Mouse (Mus musculus) MEL (cell line): Measurements from ENCODE around the gene Spag5. TPM values are rescaled to one million over a fixed set of nuclear protein-coding genes. Genes with fewer than 3 reads are reported as not detected.

Source experiments
- DNase-seq: peaks from one replicate; pipeline ENCODE4 v3.0.0; 2011; ENCODE audit warnings: low read depth, low spot score
- H3K27ac ChIP-seq: 2 replicates; pipeline ENCODE4 v1.5.1; 2012; ENCODE audit warnings: low read depth, mild to moderate bottlenecking, control low read depth, low read length, moderate library complexity; ENCODE audit not compliant: control insufficient read depth
- H3K27me3 ChIP-seq, 2 experiments: fragments of 150-350 bp in 1 of 2; sonication (generic) in 1 of 2; 2 replicates each; pipeline ENCODE4 v1.6.1; 2012; ENCODE audit warnings: low read length in 2 of 2, mild to moderate bottlenecking in 2 of 2, improper control_type of control experiment in 1 of 2, moderate library complexity in 1 of 2; ENCODE audit not compliant: insufficient read depth in 2 of 2, control insufficient read depth in 1 of 2
- H3K36me3 ChIP-seq, 2 experiments: 2 replicates each; pipeline ENCODE4 v1.6.1; 2012 to 2014; ENCODE audit warnings: low read length in 2 of 2, improper control_type of control experiment in 1 of 2, inconsistent platforms in 1 of 2, mild to moderate bottlenecking in 1 of 2; ENCODE audit not compliant: insufficient read depth in 2 of 2, control insufficient read depth in 1 of 2
- H3K4me1 ChIP-seq, 2 experiments: fragments of 150-350 bp in 1 of 2; sonication (generic) in 1 of 2; 2 replicates each; pipeline ENCODE4 v1.6.1; 2012; ENCODE audit warnings: low read length in 2 of 2, improper control_type of control experiment in 1 of 2, mild to moderate bottlenecking in 1 of 2; ENCODE audit not compliant: insufficient read depth in 2 of 2, control insufficient read depth in 1 of 2
- H3K4me3 ChIP-seq, 2 experiments: fragments of 150-350 bp in 1 of 2; sonication (generic) in 1 of 2; 2 replicates each; pipeline ENCODE4 v1.5.1; 2012; ENCODE audit warnings: low read depth in 2 of 2, low read length in 2 of 2, mild to moderate bottlenecking in 2 of 2, moderate library complexity in 2 of 2, control low read depth in 1 of 2, improper control_type of control experiment in 1 of 2; ENCODE audit not compliant: control insufficient read depth in 1 of 2, insufficient read depth in 1 of 2
- H3K79me2 ChIP-seq: 2 replicates; pipeline ENCODE4 v1.6.1; 2012; ENCODE audit warnings: mild to moderate bottlenecking, low read length, moderate library complexity; ENCODE audit not compliant: control insufficient read depth, poor library complexity, insufficient read depth
- H3K9ac ChIP-seq: 2 replicates; pipeline ENCODE4 v1.6.1; 2012; ENCODE audit warnings: low read depth, mild to moderate bottlenecking, control low read depth, low read length, moderate library complexity; ENCODE audit not compliant: control insufficient read depth, poor library complexity, severe bottlenecking
- H3K9me3 ChIP-seq: fragments of 150-350 bp; sonication (generic); replicated peaks from 2 replicates; pipeline ENCODE4 v1.6.1; 2012; ENCODE audit warnings: mild to moderate bottlenecking, low read length, improper control_type of control experiment, moderate library complexity; ENCODE audit not compliant: insufficient read depth
- BHLHE40 ChIP-seq: IDR thresholded peaks from 2 replicates; pipeline ENCODE4 v1.6.1; 2012; ENCODE audit warnings: low read depth, mild to moderate bottlenecking, inconsistent platforms, low read length, improper control_type of control experiment, borderline replicate concordance
- CHD1 ChIP-seq: IDR thresholded peaks from 2 replicates; pipeline ENCODE4 v1.6.1; 2012; ENCODE audit warnings: low read depth, mild to moderate bottlenecking, inconsistent platforms, low read length, improper control_type of control experiment
- CHD2 ChIP-seq: IDR thresholded peaks from 2 replicates; pipeline ENCODE4 v1.6.1; 2011; ENCODE audit warnings: low read length, improper control_type of control experiment
- CTCF ChIP-seq, 3 experiments: IDR thresholded peaks in 2 of 3; conservative IDR thresholded peaks in 1 of 3; 2 replicates each; pipeline ENCODE4 v1.5.1; 2011 to 2012; ENCODE audit warnings: low read length in 3 of 3, low read depth in 2 of 3, mild to moderate bottlenecking in 2 of 3, improper control_type of control experiment in 1 of 3, inconsistent platforms in 1 of 3, mixed read lengths in 1 of 3, moderate library complexity in 1 of 3; ENCODE audit not compliant: control insufficient read depth in 1 of 3, insufficient read depth in 1 of 3, poor library complexity in 1 of 3, severe bottlenecking in 1 of 3
- EP300 ChIP-seq, 2 experiments: IDR thresholded peaks; 2 replicates each; pipeline ENCODE4 v1.6.1; 2011; ENCODE audit warnings: improper control_type of control experiment in 2 of 2, low read length in 2 of 2, low read depth in 1 of 2, mild to moderate bottlenecking in 1 of 2
- GATA1 ChIP-seq: IDR thresholded peaks from 2 replicates; pipeline ENCODE4 v1.6.1; 2011; ENCODE audit warnings: low read depth, low read length, improper control_type of control experiment
- HCFC1 ChIP-seq: IDR thresholded peaks from 2 replicates; pipeline ENCODE4 v1.6.1; 2012; ENCODE audit warnings: low read depth, mild to moderate bottlenecking, inconsistent platforms, low read length, improper control_type of control experiment, moderate library complexity
- JUND ChIP-seq: IDR thresholded peaks from 2 replicates; pipeline ENCODE4 v1.6.1; 2011; ENCODE audit warnings: low read depth, mild to moderate bottlenecking, improper control_type of control experiment, low read length
- MAFK ChIP-seq: IDR thresholded peaks from 2 replicates; pipeline ENCODE4 v1.6.1; 2011; ENCODE audit warnings: low read depth, mild to moderate bottlenecking, low read length, improper control_type of control experiment, borderline replicate concordance
- MAX ChIP-seq: IDR thresholded peaks from 2 replicates; pipeline ENCODE4 v1.6.1; 2011; ENCODE audit warnings: low read length, improper control_type of control experiment
- MAZ ChIP-seq: IDR thresholded peaks from 2 replicates; pipeline ENCODE4 v1.6.1; 2012; ENCODE audit warnings: low read depth, mild to moderate bottlenecking, inconsistent platforms, low read length, improper control_type of control experiment
- MXI1 ChIP-seq: IDR thresholded peaks from 2 replicates; pipeline ENCODE4 v1.6.1; 2011; ENCODE audit warnings: mild to moderate bottlenecking, low read depth, low read length, improper control_type of control experiment
- POLR2A ChIP-seq, 2 experiments: IDR thresholded peaks; 2 replicates each; pipeline ENCODE4 v1.6.1; 2011 to 2012; ENCODE audit warnings: low read length in 2 of 2, mild to moderate bottlenecking in 2 of 2, control low read depth in 1 of 2, improper control_type of control experiment in 1 of 2, low read depth in 1 of 2, moderate library complexity in 1 of 2; ENCODE audit not compliant: control insufficient read depth in 1 of 2, insufficient read depth in 1 of 2, poor library complexity in 1 of 2
- POLR2AphosphoS2 ChIP-seq: IDR thresholded peaks from 2 replicates; pipeline ENCODE4 v1.6.1; 2011; ENCODE audit warnings: low read length, improper control_type of control experiment
- RAD21 ChIP-seq: IDR thresholded peaks from 2 replicates; pipeline ENCODE4 v1.6.1; 2011; ENCODE audit warnings: mild to moderate bottlenecking, low read depth, low read length, improper control_type of control experiment
- SIN3A ChIP-seq: IDR thresholded peaks from 2 replicates; pipeline ENCODE4 v1.6.1; 2012; ENCODE audit warnings: low read length, improper control_type of control experiment, inconsistent platforms
- SMC3 ChIP-seq: IDR thresholded peaks from 2 replicates; pipeline ENCODE4 v1.6.1; 2011; ENCODE audit warnings: low read depth, low read length, improper control_type of control experiment
- TAL1 ChIP-seq: IDR thresholded peaks from 2 replicates; pipeline ENCODE4 v1.6.1; 2012; ENCODE audit warnings: mild to moderate bottlenecking, inconsistent platforms, low read length, moderate library complexity, mixed read lengths
- TCF12 ChIP-seq: IDR thresholded peaks from 2 replicates; pipeline ENCODE4 v1.6.1; 2014; ENCODE audit warnings: low read depth, mild to moderate bottlenecking, inconsistent platforms, low read length, improper control_type of control experiment, moderate library complexity
- USF2 ChIP-seq, 2 experiments: IDR thresholded peaks; 2 replicates each; pipeline ENCODE4 v1.6.1; 2011 to 2012; ENCODE audit warnings: improper control_type of control experiment in 2 of 2, low read length in 2 of 2, borderline replicate concordance in 1 of 2, inconsistent platforms in 1 of 2, low read depth in 1 of 2, mild to moderate bottlenecking in 1 of 2; ENCODE audit not compliant: insufficient read depth in 1 of 2
- ZC3H11A ChIP-seq: IDR thresholded peaks from 2 replicates; pipeline ENCODE4 v1.6.1; 2012; ENCODE audit warnings: low read depth, mild to moderate bottlenecking, inconsistent platforms, low read length, improper control_type of control experiment
- ZNF384 ChIP-seq: IDR thresholded peaks from 2 replicates; pipeline ENCODE4 v1.6.1; 2012; ENCODE audit warnings: low read depth, mild to moderate bottlenecking, inconsistent platforms, low read length, improper control_type of control experiment
- polyA plus RNA-seq, 2 experiments: library from polyadenylated mRNA; stranded (reverse) in 1 of 2; unstranded in 1 of 2; fragments of >175 nt in 1 of 2; fragments of >200 nt in 1 of 2; gene quantifications; 2 replicates each; pipeline versions ENCODE4 v1.2.1 to v1.2.4; 2012; ENCODE audit warnings: low replicate concordance in 2 of 2, low read depth in 1 of 2; ENCODE audit not compliant: insufficient read length in 2 of 2, insufficient read depth in 1 of 2, missing spikeins in 1 of 2
- total RNA-seq: library from RNA; depleted of rRNA; stranded (reverse); fragments of 300-350 nt; gene quantifications from 2 replicates; pipeline ENCODE4 v1.2.3, GENCODE M21; 2012

Spag5 gene
- total and polyA plus RNA-seq, 3 experiments, result 40.1 to 274 (median 77.5) TPM

DNA sequence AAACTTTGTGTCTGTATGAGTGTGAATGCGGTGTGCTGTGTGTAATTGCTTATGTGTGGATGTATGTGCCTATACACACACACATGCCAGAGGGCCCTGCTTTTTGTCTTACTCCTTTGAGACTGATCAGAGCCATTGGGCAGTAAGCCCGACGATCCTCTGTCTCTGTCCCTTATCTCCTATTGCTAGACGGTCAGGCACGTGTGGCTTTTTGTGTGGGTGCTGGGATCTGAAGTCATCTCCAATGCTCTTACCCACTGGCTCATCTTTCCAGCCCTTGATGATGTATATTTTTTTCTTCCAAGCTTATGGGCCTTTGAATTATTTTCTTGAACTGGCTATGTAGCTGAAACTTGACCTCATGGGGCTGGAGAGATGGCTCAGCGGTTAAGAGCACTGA lies 53.6 kb downstream of the Spag5 start:
- H3K79me2 ChIP-seq, result no peaks in the 10 kb centered on the region
- no peak overlapping the region for H3K4me3 ChIP-seq
- peaks cover 0 to 2% of the 10 kb centered on the region in 2 experiments; a peak in 2 of 4 replicates for H3K36me3 ChIP-seq
- TF ChIP-seq SMC3 (no peak), MXI1 (no peak), GATA1 (peak; percentile 34; the same call in 1 of the 2 replicates), HCFC1 (no peak), TAL1 (no peak), BHLHE40 (peak; percentile 92)
- TF ChIP-seq, all 39 proteins: peak for 2
- DNase-seq, result peak; percentile 38
- Histone ChIP-seq H3K9me3 (no peaks in the 10 kb centered on the region), H3K27me3 (no peaks in the 10 kb centered on the region), H3K9ac (no peak overlapping the region), H3K27ac (no peak overlapping the region), H3K4me1 (peaks cover 0 to 22% of the 10 kb centered on the region in 2 experiments; a peak in 2 of 4 replicates)

DNA sequence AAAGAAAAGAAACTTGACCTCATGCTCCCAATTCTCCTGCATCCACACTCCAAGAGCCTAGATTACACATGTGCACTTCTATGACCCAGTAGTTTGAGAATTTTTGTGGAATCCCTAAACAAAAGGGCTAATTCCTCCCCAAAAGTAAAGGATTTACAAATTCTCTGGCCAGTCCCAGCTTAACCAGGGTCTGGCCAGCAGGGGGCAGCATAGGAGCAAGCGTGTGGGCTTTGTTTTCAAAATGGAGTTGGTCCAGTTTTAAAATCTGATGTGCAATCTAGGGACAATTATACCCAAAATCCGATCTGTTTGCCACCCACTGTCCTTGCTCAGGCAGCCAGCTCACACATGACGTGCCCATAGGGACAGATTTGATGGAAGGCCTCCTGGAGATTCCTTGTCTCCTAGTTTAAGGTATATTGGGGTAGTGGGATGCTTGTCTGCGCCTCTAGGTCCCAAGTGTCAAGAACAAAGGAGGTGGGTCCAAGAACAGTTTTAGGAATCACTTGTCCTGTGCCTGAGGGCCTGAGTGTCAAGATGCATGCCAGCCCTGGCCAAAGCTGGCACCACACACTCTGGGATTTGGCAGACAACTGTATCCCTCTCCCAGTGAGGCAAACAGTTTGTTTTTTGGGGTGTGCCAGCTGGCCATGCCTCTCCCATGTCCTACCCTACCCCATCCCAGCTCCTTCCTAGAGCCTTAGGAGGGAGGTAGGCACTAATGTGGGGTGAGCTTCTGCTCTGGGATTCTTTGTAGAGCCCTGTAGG lies 54.3 kb downstream of the Spag5 start:
- H3K36me3 ChIP-seq, result peaks cover 0 to 2% of the 10 kb centered on the region in 2 experiments; a peak in 2 of 4 replicates
- TF ChIP-seq POLR2A (IDR thresholded peaks at IDR 0.05; ENCODE audit: control insufficient read depth in 1 of 2, insufficient read depth in 1 of 2, low read depth in 1 of 2, low read length in 2 of 2, poor library complexity in 1 of 2) (no peak), ZNF384 (peak; percentile 49; the same call in 1 of the 2 replicates), ZC3H11A (peak; percentile 47; the same call in 1 of the 2 replicates), HCFC1 (peak; percentile 44; the same call in 1 of the 2 replicates), JUND (peak; percentile 41; the same call in 1 of the 2 replicates), MAZ (no peak; the same call in 1 of the 2 replicates), CHD2 (no peak), RAD21 (peak; percentile 74), SIN3A (peak; percentile 38; the same call in 1 of the 2 replicates), MXI1 (no peak), TCF12 (0 out of 2 replicates have a peak, but pooled peaks have one; percentile 11), CTCF (IDR thresholded peaks at IDR 0.05 in 2 of 3, conservative IDR thresholded peaks at IDR 0.05 in 1 of 3; ENCODE audit: control insufficient read depth in 1 of 3, insufficient read depth in 1 of 3, low read depth in 2 of 3, low read length in 3 of 3, poor library complexity in 1 of 3, severe bottlenecking in 1 of 3) (peak; percentile 90 to 97 (median 96)), EP300 (IDR thresholded peaks at IDR 0.05; ENCODE audit: low read depth in 1 of 2, low read length in 2 of 2) (no peak), CHD1 (no peak), MAX (no peak), SMC3 (peak; percentile 68), POLR2AphosphoS2 (no peak), MAFK (no peak), USF2 (IDR thresholded peaks at IDR 0.05; ENCODE audit: borderline replicate concordance in 1 of 2, insufficient read depth in 1 of 2, low read depth in 1 of 2, low read length in 2 of 2) (no peak)
- H3K27ac ChIP-seq, result no peak overlapping the region
- DNase-seq, result peak; percentile 80
- H3K4me3 ChIP-seq, result no peak overlapping the region
- no peak overlapping the region for H3K9ac ChIP-seq
- no peaks in the 10 kb centered on the region for H3K27me3 ChIP-seq
- peaks cover 0 to 23% of the 10 kb centered on the region in 2 experiments; a peak in 2 of 4 replicates for H3K4me1 ChIP-seq
- H3K9me3 ChIP-seq, result no peaks in the 10 kb centered on the region
- no peaks in the 10 kb centered on the region for H3K79me2 ChIP-seq
